Mouse (Mus musculus) forebrain, embryonic 10.5 days (tissue): ENCODE results near the gene Tax1bp3. TPM values are rescaled to one million over a fixed set of nuclear protein-coding genes. Genes with fewer than 3 reads are reported as not detected.
A peak's percentile ranks its signal among the peaks of the same experiment; 100 is the strongest.

Source experiments
- DNase-seq: peaks from one replicate; pipeline ENCODE4 v3.0.0-alpha.2; 2017; ENCODE audit warnings: low spot score; ENCODE audit errors: extremely low spot score
- H3K27ac ChIP-seq: fragments of 300-500 bp; sonication (generic); 2 replicates; pipeline ENCODE4 v1.5.1; 2016; ENCODE audit warnings: mild to moderate bottlenecking
- H3K27me3 ChIP-seq: fragments of 300-500 bp; sonication (generic); 2 replicates; pipeline ENCODE4 v1.6.1; 2016; ENCODE audit warnings: mild to moderate bottlenecking; ENCODE audit not compliant: poor library complexity, severe bottlenecking
- H3K36me3 ChIP-seq: fragments of 300-500 bp; sonication (generic); replicated peaks from 2 replicates; pipeline ENCODE4 v1.6.1; 2016; ENCODE audit warnings: mild to moderate bottlenecking, moderate library complexity
- H3K4me1 ChIP-seq: fragments of 300-500 bp; sonication (generic); 2 replicates; pipeline ENCODE4 v1.6.1; 2016
- H3K4me3 ChIP-seq: fragments of 300-500 bp; sonication (generic); 2 replicates; pipeline ENCODE4 v1.5.1; 2016; ENCODE audit warnings: mild to moderate bottlenecking, moderate library complexity
- H3K9me3 ChIP-seq: fragments of 300-500 bp; sonication (generic); 2 replicates; pipeline ENCODE4 v1.6.1; 2016; ENCODE audit warnings: mild to moderate bottlenecking, moderate library complexity
- WGBS: fragments of 180-500 bp; shearing (Covaris S2); methylation state at CpG from one replicate; pipeline ENCODE4 v1.1.7; 2016; 5-methylcytosine and 5-hydroxymethylcytosine counted together
- polyA plus RNA-seq: library from polyadenylated mRNA; unstranded; fragments of >200 nt; fragmentation: Nextera tagmentation; extraction: Ambion mirVana; gene quantifications from 2 replicates; pipeline ENCODE4 v1.2.1, GENCODE M21; 2016

The Tax1bp3 gene
- polyA plus RNA-seq, 1 experiment from 2014 or later = 143 TPM

GRCm38 (mm10) chr11:73185872-73186615 lies 9.2 kb downstream of the Tax1bp3 start:
- 92% methylated on average over 10 of the region's 10 CpGs for WGBS
- H3K9me3 ChIP-seq = no peaks in the 10 kb centered on the region
- DNase-seq = no peak
- no peaks in the 10 kb centered on the region for H3K4me1 ChIP-seq
- no peaks in the 10 kb centered on the region for H3K27me3 ChIP-seq
- no peak overlapping the region for H3K4me3 ChIP-seq
- H3K27ac ChIP-seq = no peak overlapping the region
- peaks cover 76% of the 10 kb centered on the region for H3K36me3 ChIP-seq

GRCm38 (mm10) chr11:73187231-73187630 lies 10.3 kb downstream of the Tax1bp3 start:
- Histone ChIP-seq H3K9me3 (no peaks in the 10 kb centered on the region), H3K27me3 (no peaks in the 10 kb centered on the region), H3K4me3 (no peak overlapping the region), H3K4me1 (no peaks in the 10 kb centered on the region), H3K36me3 (peaks cover 80% of the 10 kb centered on the region), H3K27ac (no peak overlapping the region)
- DNase-seq = no peak
- WGBS = 86% methylated on average over 6 of the region's 6 CpGs

- Histone ChIP-seq H3K4me3 (no peak overlapping the region), H3K36me3 (peaks cover 41% of the 10 kb centered on the region), H3K4me1 (peaks cover 5% of the 10 kb centered on the region), H3K27ac (no peak overlapping the region), H3K27me3 (no peaks in the 10 kb centered on the region), H3K9me3 (no peaks in the 10 kb centered on the region)
- WGBS = 88% methylated on average over 6 of the region's 6 CpGs
- no peak for DNase-seq
These were observed 16.2 kb downstream of the Tax1bp3 start for GRCm38 (mm10) chr11:73193047-73193446.

- H3K27me3 ChIP-seq = no peaks in the 10 kb centered on the region
- peaks cover 14% of the 10 kb centered on the region for H3K4me1 ChIP-seq
- no peak overlapping the region for H3K27ac ChIP-seq
- 83% methylated on average over 2 of the region's 2 CpGs for WGBS
- no peak for DNase-seq
- peaks cover 32% of the 10 kb centered on the region for H3K36me3 ChIP-seq
- H3K9me3 ChIP-seq = no peaks in the 10 kb centered on the region
- H3K4me3 ChIP-seq = no peak overlapping the region
These were observed 17.6 kb downstream of the Tax1bp3 start for GRCm38 (mm10) chr11:73194444-73194843.

DNA sequence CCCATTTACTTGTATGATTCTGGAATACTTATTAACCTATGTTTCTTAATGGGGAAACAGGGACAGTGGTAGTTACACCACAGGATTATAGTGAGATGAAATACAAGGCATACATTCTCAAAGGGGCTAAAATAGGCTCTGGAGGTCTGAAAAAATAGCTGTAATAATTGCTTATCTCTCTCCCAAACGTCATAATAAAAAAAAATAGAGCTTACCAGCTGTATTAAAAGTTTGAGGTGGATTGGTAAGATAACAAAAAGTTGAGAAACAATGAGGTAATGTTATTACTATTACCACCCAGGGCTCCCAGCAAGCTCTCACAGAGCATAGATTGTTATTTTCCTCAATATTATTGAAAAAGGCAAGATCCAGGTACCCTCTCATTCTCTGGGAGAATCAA lies 21.3 kb downstream of the Tax1bp3 start:
- peaks cover 8% of the 10 kb centered on the region; the same call in 1 of the 2 replicates for H3K36me3 ChIP-seq
- peaks cover 16% of the 10 kb centered on the region for H3K27me3 ChIP-seq
- H3K9me3 ChIP-seq = no peaks in the 10 kb centered on the region
- peak overlapping the region; percentile 78 for H3K4me3 ChIP-seq
- WGBS = 8% methylated on average over 1 of the region's 1 CpGs
- H3K4me1 ChIP-seq = peaks cover 20% of the 10 kb centered on the region
- DNase-seq = no peak
- H3K27ac ChIP-seq = no peak overlapping the region

DNA sequence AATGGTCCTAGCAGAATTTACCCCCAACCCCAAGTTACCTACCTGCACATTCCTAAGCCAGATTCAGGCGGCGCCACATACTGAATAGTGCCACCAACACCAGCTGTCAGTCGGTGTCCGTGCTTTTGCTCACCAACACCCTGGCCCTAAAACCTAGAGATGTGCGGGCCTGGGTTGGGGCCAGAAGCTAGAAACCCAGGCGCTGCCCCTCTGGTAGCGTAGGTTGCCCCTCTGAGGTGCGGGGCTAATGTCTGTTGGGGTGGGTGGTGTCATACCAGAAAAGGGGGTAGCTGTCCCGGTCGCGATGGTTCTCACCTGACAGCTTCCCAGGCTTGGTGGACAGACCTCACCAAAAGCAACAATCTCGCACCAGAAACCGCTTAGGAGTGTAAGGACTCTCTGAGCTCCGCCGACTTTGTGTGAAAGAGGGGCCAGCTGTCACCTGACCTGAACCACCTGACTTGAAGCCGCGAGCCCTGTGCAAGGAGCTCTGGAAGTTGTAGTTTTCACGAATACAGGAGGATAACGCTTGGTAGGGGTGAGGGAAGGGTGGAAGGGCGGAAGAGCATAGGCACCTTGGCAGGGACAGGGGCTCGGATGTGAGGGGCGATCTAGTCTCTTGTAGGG lies 21.8 kb downstream of the Tax1bp3 start, which contains the start of gene Ctns:
Gene Ctns (minus strand): TSS at position 440 of the 627 bp plus-strand sequence.
- Histone ChIP-seq H3K27ac (peak within 1 kb of the TSS; percentile 81), H3K4me1 (peaks cover 20% of the 10 kb centered on the region), H3K9me3 (no peaks in the 10 kb centered on the region), H3K27me3 (peaks cover 16% of the 10 kb centered on the region), H3K4me3 (peak within 1 kb of the TSS; percentile 78), H3K36me3 (peaks cover 8% of the 10 kb centered on the region; the same call in 1 of the 2 replicates)
- 2% methylated on average over 22 of the region's 22 CpGs for WGBS
- DNase-seq = peak; percentile 86

DNA sequence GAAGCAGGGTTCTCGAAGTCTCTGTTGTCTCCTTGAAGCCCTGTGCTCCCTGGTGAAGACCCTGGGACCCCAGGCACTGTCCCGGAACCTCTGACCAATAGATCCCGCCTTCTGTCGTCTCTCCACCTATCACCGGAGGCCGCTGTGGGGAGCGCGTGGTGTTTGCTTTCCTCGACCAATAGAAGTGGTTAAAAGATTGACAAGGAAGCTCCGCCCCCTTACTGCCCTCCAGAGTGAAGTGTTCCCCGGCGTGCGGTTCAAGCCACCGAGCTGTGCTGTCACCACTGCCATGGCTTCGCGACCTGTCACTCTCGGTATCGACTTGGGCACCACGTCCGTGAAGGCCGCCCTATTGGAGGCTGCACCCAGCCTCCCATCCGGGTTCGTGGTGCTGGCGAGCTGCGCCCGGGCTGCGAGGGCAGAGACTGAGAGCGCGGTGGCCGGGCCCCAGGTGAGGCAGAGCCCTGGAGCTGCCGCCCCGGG lies 22.4 kb downstream of the Tax1bp3 start, which contains the start of gene Shpk:
Gene Shpk (plus strand): TSS at position 231 of the 483 bp plus-strand sequence.
- peak; percentile 92 for DNase-seq
- no peaks in the 10 kb centered on the region for H3K9me3 ChIP-seq
- peak within 1 kb of the TSS; percentile 81 for H3K27ac ChIP-seq
- peak within 1 kb of the TSS; percentile 78 for H3K4me3 ChIP-seq
- WGBS = 0% methylated on average over 32 of the region's 32 CpGs
- peaks cover 8% of the 10 kb centered on the region; the same call in 1 of the 2 replicates for H3K36me3 ChIP-seq
- H3K4me1 ChIP-seq = peaks cover 20% of the 10 kb centered on the region
- peaks cover 16% of the 10 kb centered on the region for H3K27me3 ChIP-seq

DNA sequence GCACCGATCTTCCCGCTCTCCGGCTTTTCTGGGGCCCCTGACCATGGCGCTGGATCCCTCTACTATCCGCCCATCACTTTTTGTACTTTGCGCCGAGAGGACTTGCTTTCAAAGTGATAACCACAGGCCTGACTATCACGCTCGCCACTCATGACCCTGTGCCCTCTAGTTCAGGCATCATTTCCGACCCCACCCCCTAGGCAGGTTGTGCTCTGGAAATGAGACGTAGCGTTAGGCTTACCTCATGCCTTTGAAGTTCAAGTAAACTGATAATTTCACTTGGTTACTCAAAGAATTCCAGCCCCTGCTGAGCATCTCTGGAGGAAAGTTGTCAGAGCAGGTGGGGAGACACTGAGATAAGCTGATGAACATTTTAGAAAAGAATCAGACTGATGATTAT lies 23.0 kb downstream of the Tax1bp3 start:
- H3K4me1 ChIP-seq = peaks cover 20% of the 10 kb centered on the region
- DNase-seq = no peak
- WGBS = 3% methylated on average over 12 of the region's 12 CpGs
- H3K36me3 ChIP-seq = peaks cover 8% of the 10 kb centered on the region; the same call in 1 of the 2 replicates
- peak overlapping the region; percentile 78 for H3K4me3 ChIP-seq
- H3K9me3 ChIP-seq = no peaks in the 10 kb centered on the region
- H3K27ac ChIP-seq = peak overlapping the region; percentile 81; the same call in 1 of the 2 replicates
- peaks cover 16% of the 10 kb centered on the region for H3K27me3 ChIP-seq

DNA sequence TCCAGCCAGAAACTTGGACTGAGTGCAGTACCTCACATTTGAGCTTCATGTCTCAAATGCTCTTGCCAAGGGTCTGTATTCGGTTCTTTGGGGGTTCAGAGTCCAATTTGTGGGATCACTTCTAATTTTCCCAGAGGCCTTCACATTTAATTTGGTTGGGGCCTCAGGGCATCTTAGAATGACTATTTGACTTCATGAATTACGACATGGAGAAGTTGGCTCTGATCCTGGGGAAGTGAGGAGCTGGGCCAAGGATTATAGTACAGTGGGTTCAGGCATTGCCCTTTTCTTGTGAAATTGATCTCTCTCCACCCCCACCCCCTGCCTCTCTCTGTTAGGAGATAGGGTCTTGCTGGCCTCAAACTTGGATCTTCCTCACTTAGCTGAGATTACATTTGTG lies 24.1 kb downstream of the Tax1bp3 start:
- 74% methylated on average over 2 of the region's 2 CpGs for WGBS
- no peaks in the 10 kb centered on the region for H3K9me3 ChIP-seq
- H3K27me3 ChIP-seq = peaks cover 16% of the 10 kb centered on the region
- no peak overlapping the region for H3K27ac ChIP-seq
- H3K4me1 ChIP-seq = peaks cover 20% of the 10 kb centered on the region
- DNase-seq = no peak
- H3K36me3 ChIP-seq = no peaks in the 10 kb centered on the region
- H3K4me3 ChIP-seq = no peak overlapping the region

GRCm38 (mm10) chr11:73201597-73201996 lies 24.7 kb downstream of the Tax1bp3 start:
- DNase-seq = no peak
- Histone ChIP-seq H3K27ac (no peak overlapping the region), H3K27me3 (peaks cover 16% of the 10 kb centered on the region), H3K4me1 (peaks cover 20% of the 10 kb centered on the region), H3K36me3 (no peaks in the 10 kb centered on the region), H3K9me3 (no peaks in the 10 kb centered on the region), H3K4me3 (no peak overlapping the region)
- WGBS = 41% methylated on average over 4 of the region's 4 CpGs

- WGBS = 94% methylated on average over 8 of the region's 8 CpGs
- Histone ChIP-seq H3K36me3 (no peaks in the 10 kb centered on the region), H3K9me3 (no peaks in the 10 kb centered on the region), H3K27me3 (peaks cover 16% of the 10 kb centered on the region), H3K4me3 (no peak overlapping the region), H3K27ac (no peak overlapping the region), H3K4me1 (peaks cover 7% of the 10 kb centered on the region)
- DNase-seq = no peak
These were observed 27.0 kb downstream of the Tax1bp3 start for GRCm38 (mm10) chr11:73203895-73204294.

- Histone ChIP-seq H3K4me1 (no peaks in the 10 kb centered on the region), H3K36me3 (no peaks in the 10 kb centered on the region), H3K27me3 (peaks cover 12% of the 10 kb centered on the region), H3K9me3 (no peaks in the 10 kb centered on the region), H3K4me3 (no peak overlapping the region), H3K27ac (no peak overlapping the region)
- DNase-seq = no peak
- 79% methylated on average over 7 of the region's 7 CpGs for WGBS
These were observed 28.3 kb downstream of the Tax1bp3 start for GRCm38 (mm10) chr11:73205194-73205593.

DNA sequence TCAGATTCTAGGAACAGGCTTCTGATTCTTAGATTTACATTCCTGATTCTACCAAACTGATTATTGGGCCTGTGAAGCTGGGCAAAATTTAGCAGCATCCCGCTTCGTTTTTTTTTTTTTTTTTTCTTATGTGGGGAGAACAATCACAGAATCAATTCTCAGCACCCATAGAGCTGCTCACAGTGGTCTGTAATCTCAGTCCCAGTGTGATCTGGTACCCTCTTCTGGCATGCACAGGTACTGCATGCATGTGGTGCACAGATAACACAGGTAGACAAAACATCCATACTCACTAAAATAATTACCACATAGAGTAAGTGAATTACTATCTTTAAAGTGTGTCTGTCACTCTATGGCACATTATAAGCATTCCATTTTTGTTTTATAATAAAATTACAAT lies 30.7 kb downstream of the Tax1bp3 start:
- H3K4me3 ChIP-seq = no peak overlapping the region
- DNase-seq = no peak
- no peaks in the 10 kb centered on the region for H3K4me1 ChIP-seq
- WGBS = 85% methylated on average over 2 of the region's 2 CpGs
- H3K27ac ChIP-seq = no peak overlapping the region
- no peaks in the 10 kb centered on the region for H3K36me3 ChIP-seq
- H3K9me3 ChIP-seq = no peaks in the 10 kb centered on the region
- H3K27me3 ChIP-seq = no peaks in the 10 kb centered on the region; the same call in 1 of the 2 replicates
